Mouse (Mus musculus) limb, embryonic 10.5 days (tissue): ENCODE data around the gene Rspo4. TPM values are rescaled to one million over a fixed set of nuclear protein-coding genes. Genes with fewer than 3 reads are reported as not detected.

Experiments
- DNase-seq: peaks from one replicate; pipeline ENCODE4 v3.0.0-alpha.2; 2017; ENCODE audit warnings: low spot score
- H3K27ac ChIP-seq: fragments of 300-500 bp; sonication (generic); 2 replicates; pipeline ENCODE4 v1.5.1; 2016; ENCODE audit warnings: mild to moderate bottlenecking
- H3K27me3 ChIP-seq: fragments of 300-500 bp; sonication (generic); 2 replicates; pipeline ENCODE4 v1.6.1; 2016; ENCODE audit warnings: low read depth, mild to moderate bottlenecking; ENCODE audit not compliant: poor library complexity, severe bottlenecking
- H3K36me3 ChIP-seq: fragments of 300-500 bp; sonication (generic); 2 replicates; pipeline ENCODE4 v1.6.1; 2016; ENCODE audit warnings: mild to moderate bottlenecking, moderate library complexity
- H3K4me1 ChIP-seq: fragments of 300-500 bp; sonication (generic); 2 replicates; pipeline ENCODE4 v1.6.1; 2016
- H3K4me3 ChIP-seq: fragments of 300-500 bp; sonication (generic); 2 replicates; pipeline ENCODE4 v1.5.1; 2016; ENCODE audit warnings: mild to moderate bottlenecking, moderate library complexity
- H3K9me3 ChIP-seq: fragments of 300-500 bp; sonication (generic); replicated peaks from 2 replicates; pipeline ENCODE4 v1.6.1; 2016; ENCODE audit warnings: mild to moderate bottlenecking
- WGBS: fragments of 180-500 bp; shearing (Covaris S2); methylation state at CpG from one replicate; pipeline ENCODE4 v1.1.7; 2016; 5-methylcytosine and 5-hydroxymethylcytosine counted together
- polyA plus RNA-seq: library from polyadenylated mRNA; unstranded; fragments of >200 nt; fragmentation: Nextera tagmentation; extraction: Ambion mirVana; gene quantifications from 2 replicates; pipeline ENCODE4 v1.2.1, GENCODE M21; 2016

Gene Rspo4
- polyA plus RNA-seq, 1 experiment from 2014 or later, result 18.5 TPM

- peaks cover 69% of the 10 kb centered on the region for H3K4me1 ChIP-seq
These were observed 72.4 kb downstream of the Rspo4 start for GRCm38 (mm10) chr2:151915111-151915510.

GRCm38 (mm10) chr2:151916061-151916831 lies 73.5 kb downstream of the Rspo4 start:
- Histone ChIP-seq H3K27ac (peak overlapping the region; percentile 78), H3K4me1 (peaks cover 64% of the 10 kb centered on the region), H3K9me3 (no peaks in the 10 kb centered on the region), H3K27me3 (0 out of 2 replicates have a peak, but pooled peaks cover 4% of the 10 kb centered on the region), H3K4me3 (no peak overlapping the region), H3K36me3 (no peaks in the 10 kb centered on the region)
- WGBS, result 56% methylated on average over 13 of the region's 13 CpGs
- DNase-seq, result no peak

More at GRCm38 (mm10) chr2:151915111-151915510, 72.4 kb downstream of the Rspo4 start:
- no peaks in the 10 kb centered on the region for H3K36me3 ChIP-seq
- H3K9me3 ChIP-seq, result no peaks in the 10 kb centered on the region
- H3K4me3 ChIP-seq, result no peak overlapping the region
- no peak for DNase-seq
- whole genome bisulfite sequencing, result 18% methylated on average over 2 of the region's 2 CpGs
- no peak overlapping the region for H3K27ac ChIP-seq
- 0 out of 2 replicates have a peak, but pooled peaks cover 4% of the 10 kb centered on the region for H3K27me3 ChIP-seq

- 62% methylated on average over 9 of the region's 9 CpGs for WGBS
- H3K27ac ChIP-seq, result no peak overlapping the region
- DNase-seq, result no peak
- no peaks in the 10 kb centered on the region for H3K36me3 ChIP-seq
- H3K9me3 ChIP-seq, result no peaks in the 10 kb centered on the region
- H3K27me3 ChIP-seq, result 0 out of 2 replicates have a peak, but pooled peaks cover 4% of the 10 kb centered on the region
- no peak overlapping the region for H3K4me3 ChIP-seq
- H3K4me1 ChIP-seq, result peaks cover 65% of the 10 kb centered on the region
These were observed 76.4 kb downstream of the Rspo4 start for GRCm38 (mm10) chr2:151919140-151919539.

- no peak for DNase-seq
- Histone ChIP-seq H3K4me1 (peaks cover 56% of the 10 kb centered on the region), H3K27me3 (0 out of 2 replicates have a peak, but pooled peaks cover 4% of the 10 kb centered on the region), H3K36me3 (no peaks in the 10 kb centered on the region), H3K27ac (no peak overlapping the region), H3K9me3 (no peaks in the 10 kb centered on the region), H3K4me3 (no peak overlapping the region)
- 68% methylated on average over 8 of the region's 8 CpGs for WGBS
These were observed 78.3 kb downstream of the Rspo4 start for GRCm38 (mm10) chr2:151921068-151921467.

- 39% methylated on average over 4 of the region's 4 CpGs for WGBS
- 0 out of 2 replicates have a peak overlapping the region, but pooled peaks have one; percentile 26 for H3K27ac ChIP-seq
- DNase-seq, result peak; percentile 70
- no peak overlapping the region for H3K4me3 ChIP-seq
- peaks cover 51% of the 10 kb centered on the region for H3K4me1 ChIP-seq
- H3K9me3 ChIP-seq, result no peaks in the 10 kb centered on the region
- no peaks in the 10 kb centered on the region for H3K36me3 ChIP-seq
- 0 out of 2 replicates have a peak, but pooled peaks cover 4% of the 10 kb centered on the region for H3K27me3 ChIP-seq
These were observed 78.9 kb downstream of the Rspo4 start for GRCm38 (mm10) chr2:151921596-151921995.

Other genes starting within 250 kb of the Rspo4 start
- 0.14 and 0.30 TPM in 2 replicates for gene Snph, start 210.3 kb upstream of the Rspo4 start, polyA plus RNA-seq
- gene Rad21l, start 174.4 kb upstream of the Rspo4 start, polyA plus RNA-seq, result not detected in 2 replicates
- 2.3 and 2.8 TPM in 2 replicates for gene Tmem74b, start 140.9 kb upstream of the Rspo4 start, polyA plus RNA-seq
- 60.6 and 60.8 TPM in 2 replicates for gene Psmf1, start 98.7 kb upstream of the Rspo4 start, polyA plus RNA-seq
- gene Angpt4, start 68.3 kb downstream of the Rspo4 start, polyA plus RNA-seq, result 0.46 and 0.48 TPM in 2 replicates
- gene Fam110a, start 137.3 kb downstream of the Rspo4 start, polyA plus RNA-seq, result 35.0 and 37.9 TPM in 2 replicates
- gene Slc52a3, start 153.6 kb downstream of the Rspo4 start, polyA plus RNA-seq, result 0.77 and 1.3 TPM in 2 replicates
- gene Scrt2, start 238.6 kb downstream of the Rspo4 start, polyA plus RNA-seq, result not detected in 2 replicates